25 mouse cellular contexts compared by ENCODE assay signal in genomic region chr9:32240449-32240848, GRCm38 (mm10).
DNase-seq lines count a peak whose midpoint lies in the region; ATAC-seq and TF ChIP-seq lines count a peak whose summit lies in the region.
"Had no signal": no experiment of that assay in that cellular context is flagged by ENCODE, and none has a peak within 500 bp of the region (broad histone marks: within the 10 kb centered on the region; RNA-seq: fewer than 3 reads in every experiment).

No protein-coding gene starts in this region.

- H3K9ac ChIP-seq in intestine, postnatal 0 days (ENCODE audit: low read depth, low read length) = no peak overlapping the region
- no peak overlapping the region for H3K9ac ChIP-seq in intestine, embryonic 16.5 days (ENCODE audit: low read depth, low read length)
- H3K9ac ChIP-seq in liver, embryonic 15.5 days = no peak overlapping the region
- no peak overlapping the region for H3K9ac ChIP-seq in liver, embryonic 11.5 days (ENCODE audit: low read depth, low read length)
- H3K9ac ChIP-seq: embryonic facial prominence, embryonic 13.5 days; embryonic facial prominence, embryonic 15.5 days; forebrain, embryonic 12.5 days had no signal

- no peaks in the 10 kb centered on the region for H3K27me3 ChIP-seq in intestine, postnatal 0 days (replicated peaks; ENCODE audit: control insufficient read depth, insufficient read depth, low read length)
- no peaks in the 10 kb centered on the region for H3K27me3 ChIP-seq in intestine, embryonic 16.5 days (replicated peaks; ENCODE audit: control insufficient read depth, insufficient read depth, low read length)
- H3K27me3 ChIP-seq in liver, embryonic 15.5 days = no peaks in the 10 kb centered on the region
- no peaks in the 10 kb centered on the region for H3K27me3 ChIP-seq in liver, embryonic 11.5 days (replicated peaks; ENCODE audit: control insufficient read depth, insufficient read depth, low read length)
- H3K27me3 ChIP-seq: embryonic facial prominence, embryonic 13.5 days; embryonic facial prominence, embryonic 15.5 days; forebrain, embryonic 12.5 days had no signal

- no peak for DNase-seq in liver, embryonic 11.5 days (ENCODE audit: low spot score)
- no peak for DNase-seq in thymus, postnatal 4 days
- DNase-seq: adrenal gland, adult 2 months; adrenal gland, postnatal 10 days; adrenal gland, postnatal 25 days; B cell, adult 2 months; cerebellum, adult 11 months; cerebellum, adult 18-20 months; cerebellum, adult 8-10 months; cerebellum, adult 9-11 months; cerebellum, postnatal 14 days; cerebellum, postnatal 36 days; embryo, embryonic 11 days had no signal

- no peaks in the 10 kb centered on the region; the same call in 1 of the 2 replicates for H3K36me3 ChIP-seq in intestine, postnatal 0 days (ENCODE audit: control insufficient read depth, insufficient read depth)
- H3K36me3 ChIP-seq in intestine, embryonic 16.5 days (ENCODE audit: control insufficient read depth, insufficient read depth, low read length) = no peaks in the 10 kb centered on the region
- H3K36me3 ChIP-seq in liver, embryonic 15.5 days (replicated peaks) = no peaks in the 10 kb centered on the region
- no peaks in the 10 kb centered on the region for H3K36me3 ChIP-seq in liver, embryonic 11.5 days (ENCODE audit: control insufficient read depth, insufficient read depth, low read length)
- H3K36me3 ChIP-seq: G1E had no signal

- no peak overlapping the region for H3K27ac ChIP-seq in intestine, postnatal 0 days (ENCODE audit: low read depth, low read length)
- no peak overlapping the region for H3K27ac ChIP-seq in intestine, embryonic 16.5 days (ENCODE audit: low read length)
- H3K27ac ChIP-seq in liver, embryonic 15.5 days (replicated peaks) = no peak overlapping the region
- H3K27ac ChIP-seq in liver, embryonic 11.5 days (ENCODE audit: low read depth, low read length) = no peak overlapping the region
- H3K27ac ChIP-seq: embryonic facial prominence, embryonic 13.5 days; embryonic facial prominence, embryonic 15.5 days; forebrain, embryonic 10.5 days; forebrain, embryonic 12.5 days had no signal

- TF ChIP-seq CTCF in intestine, postnatal 0 days (IDR thresholded peaks at IDR 0.05; ENCODE audit: low read depth) = no peak

- H3K9me3 ChIP-seq in intestine, postnatal 0 days (ENCODE audit: control insufficient read depth) = no peaks in the 10 kb centered on the region
- no peaks in the 10 kb centered on the region for H3K9me3 ChIP-seq in intestine, embryonic 16.5 days (ENCODE audit: control insufficient read depth, low read length)
- no peaks in the 10 kb centered on the region for H3K9me3 ChIP-seq in liver, embryonic 15.5 days (replicated peaks)
- H3K9me3 ChIP-seq in liver, embryonic 11.5 days (ENCODE audit: control insufficient read depth, low read length) = no peaks in the 10 kb centered on the region
- H3K9me3 ChIP-seq: embryonic facial prominence, embryonic 13.5 days; embryonic facial prominence, embryonic 15.5 days; forebrain, embryonic 10.5 days; forebrain, embryonic 12.5 days had no signal

- H3K4me3 ChIP-seq in intestine, postnatal 0 days (ENCODE audit: low read depth, low read length) = no peak overlapping the region
- no peak overlapping the region for H3K4me3 ChIP-seq in intestine, embryonic 16.5 days (ENCODE audit: low read length)
- H3K4me3 ChIP-seq in liver, embryonic 15.5 days (replicated peaks) = no peak overlapping the region
- no peak overlapping the region for H3K4me3 ChIP-seq in liver, embryonic 11.5 days (ENCODE audit: low read depth, low read length)
- H3K4me3 ChIP-seq: embryonic facial prominence, embryonic 13.5 days; embryonic facial prominence, embryonic 15.5 days; erythroblast, embryonic 14.5 days; forebrain, embryonic 10.5 days; forebrain, embryonic 12.5 days had no signal

- H3K4me1 ChIP-seq in intestine, postnatal 0 days (replicated peaks; ENCODE audit: control insufficient read depth, insufficient read depth, low read length) = no peaks in the 10 kb centered on the region; the same call in 1 of the 2 replicates
- H3K4me1 ChIP-seq in intestine, embryonic 16.5 days (ENCODE audit: control insufficient read depth, insufficient read depth, low read length) = peaks cover 18% of the 10 kb centered on the region
- H3K4me1 ChIP-seq in liver, embryonic 15.5 days (replicated peaks) = peaks cover 8% of the 10 kb centered on the region; the same call in 1 of the 2 replicates
- no peaks in the 10 kb centered on the region; the same call in 1 of the 2 replicates for H3K4me1 ChIP-seq in liver, embryonic 11.5 days (replicated peaks; ENCODE audit: control insufficient read depth, insufficient read depth, low read length)
- H3K4me1 ChIP-seq: embryonic facial prominence, embryonic 13.5 days; embryonic facial prominence, embryonic 15.5 days; forebrain, embryonic 10.5 days; forebrain, embryonic 12.5 days had no signal

- WGBS in intestine, postnatal 0 days = 68% methylated on average over 5 of the region's 5 CpGs
- WGBS in intestine, embryonic 16.5 days = 86% methylated on average over 5 of the region's 5 CpGs
- 42% methylated on average over 5 of the region's 5 CpGs for WGBS in liver, embryonic 15.5 days (ENCODE audit: insufficient replicate concordance)
- WGBS in liver, embryonic 11.5 days = 65% methylated on average over 5 of the region's 5 CpGs

- no peak for ATAC-seq in intestine, postnatal 0 days
- no peak for ATAC-seq in intestine, embryonic 16.5 days
- ATAC-seq in liver, embryonic 15.5 days (ENCODE audit: insufficient read depth) = 0 out of 2 replicates have a peak, but pooled peaks have one; percentile 25
- ATAC-seq in liver, embryonic 11.5 days (replicated peaks; ENCODE audit: low FRiP score) = no peak
- ATAC-seq: CD4-positive, CD25-positive, alpha-beta regulatory T cell, adult 4 months; forebrain, embryonic 14.5 days; forebrain, embryonic 16.5 days had no signal

- 0 out of 2 replicates have a peak overlapping the region, but pooled peaks have one; percentile 13 for H3K4me2 ChIP-seq in intestine, postnatal 0 days (replicated peaks; ENCODE audit: low read depth)
- H3K4me2 ChIP-seq in intestine, embryonic 16.5 days (ENCODE audit: low read depth, low read length) = no peak overlapping the region
- no peak overlapping the region for H3K4me2 ChIP-seq in liver, embryonic 15.5 days
- H3K4me2 ChIP-seq in liver, embryonic 11.5 days = no peak overlapping the region
- H3K4me2 ChIP-seq: embryonic facial prominence, embryonic 13.5 days; embryonic facial prominence, embryonic 15.5 days; forebrain, embryonic 12.5 days had no signal
